Mouse (Mus musculus) cerebellum, adult 2 months (tissue): Measurements from ENCODE around the gene Ube2g1.

ENCODE experiments used
- CTCF ChIP-seq: fragments of 200-500 bp; IDR thresholded peaks from 2 replicates; pipeline ENCODE4 v1.5.1; 2011; ENCODE audit warnings: low read depth, mild to moderate bottlenecking, control low read depth, low read length, moderate library complexity, borderline replicate concordance; ENCODE audit not compliant: insufficient read depth
- POLR2A ChIP-seq: fragments of 200-500 bp; IDR thresholded peaks from 2 replicates; pipeline ENCODE4 v1.6.1; 2011; ENCODE audit warnings: low read length, control low read depth, borderline replicate concordance; ENCODE audit not compliant: insufficient read depth

DNA sequence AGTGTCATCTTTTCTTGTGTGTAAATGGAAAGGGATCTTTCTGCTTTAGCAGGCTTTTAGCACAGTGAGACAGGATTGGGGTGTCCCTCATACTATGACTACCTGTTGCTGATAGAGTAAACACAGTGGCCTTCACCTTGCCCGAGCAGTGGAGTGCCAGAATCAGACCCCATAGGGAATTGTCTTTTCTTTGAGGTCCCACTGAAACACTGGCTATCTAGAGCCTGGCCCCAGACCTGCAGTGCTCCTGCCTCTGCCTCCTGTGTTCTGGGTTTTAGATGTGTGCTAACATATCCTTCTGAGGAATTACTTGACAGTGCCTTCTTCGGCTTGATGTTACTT lies 128.4 kb downstream of the Ube2g1 start:
- TF ChIP-seq CTCF (no peak), POLR2A (no peak)
